Mouse (Mus musculus): ENCODE measurements around the gene Tcte2. TPM values are rescaled to one million over a fixed set of nuclear protein-coding genes. Genes with fewer than 3 reads are reported as not detected.

Gene Tcte2
- total RNA-seq, 2 experiments from 2014 or later, result 2.9 TPM; not detected in 1

GRCm38 (mm10) chr17:13725004-13725550 is 36.5 kb downstream of the Tcte2 start:
- no peak for ATAC-seq (replicated peaks; ENCODE audit: low FRiP score, poor library complexity, severe bottlenecking)

GRCm38 (mm10) chr17:13722434-13722833 is 39.2 kb downstream of the Tcte2 start:
- ATAC-seq (replicated peaks; ENCODE audit: low FRiP score, poor library complexity, severe bottlenecking), result no peak

- no peak for ATAC-seq (replicated peaks; ENCODE audit: low FRiP score, poor library complexity, severe bottlenecking)
These were observed 40.3 kb downstream of the Tcte2 start for GRCm38 (mm10) chr17:13721372-13721771.

- ATAC-seq (replicated peaks; ENCODE audit: low FRiP score, poor library complexity, severe bottlenecking), result no peak
These were observed 41.4 kb downstream of the Tcte2 start for GRCm38 (mm10) chr17:13720187-13720586.

- ATAC-seq (replicated peaks; ENCODE audit: low FRiP score, poor library complexity, severe bottlenecking), result no peak
These were observed 44.2 kb downstream of the Tcte2 start for GRCm38 (mm10) chr17:13717428-13717827.

GRCm38 (mm10) chr17:13716336-13716735 is 45.3 kb downstream of the Tcte2 start:
- no peak for ATAC-seq (replicated peaks; ENCODE audit: low FRiP score, poor library complexity, severe bottlenecking)

- ATAC-seq (replicated peaks; ENCODE audit: low FRiP score, poor library complexity, severe bottlenecking), result no peak
These were observed 46.1 kb downstream of the Tcte2 start for GRCm38 (mm10) chr17:13715511-13715910.

- no peak for ATAC-seq (replicated peaks; ENCODE audit: low FRiP score, poor library complexity, severe bottlenecking)
These were observed 47.0 kb downstream of the Tcte2 start for GRCm38 (mm10) chr17:13714654-13715053.

- ATAC-seq (replicated peaks; ENCODE audit: low FRiP score, poor library complexity, severe bottlenecking), result no peak
These were observed 47.5 kb downstream of the Tcte2 start for GRCm38 (mm10) chr17:13714128-13714527.

- no peak for ATAC-seq (replicated peaks; ENCODE audit: low FRiP score, poor library complexity, severe bottlenecking)
These were observed 49.1 kb downstream of the Tcte2 start for GRCm38 (mm10) chr17:13712518-13712917.

- no peak for ATAC-seq (replicated peaks; ENCODE audit: low FRiP score, poor library complexity, severe bottlenecking)
These were observed 49.5 kb downstream of the Tcte2 start for GRCm38 (mm10) chr17:13712116-13712515.

GRCm38 (mm10) chr17:13711173-13711572 is 50.5 kb downstream of the Tcte2 start:
- no peak for ATAC-seq (replicated peaks; ENCODE audit: low FRiP score, poor library complexity, severe bottlenecking)

GRCm38 (mm10) chr17:13705481-13705921 is 56.1 kb downstream of the Tcte2 start:
- ATAC-seq (replicated peaks; ENCODE audit: low FRiP score, poor library complexity, severe bottlenecking), result no peak

- ATAC-seq (replicated peaks; ENCODE audit: low FRiP score, poor library complexity, severe bottlenecking), result no peak
These were observed 57.9 kb downstream of the Tcte2 start for GRCm38 (mm10) chr17:13703611-13704320.

- no peak for ATAC-seq (replicated peaks; ENCODE audit: low FRiP score, poor library complexity, severe bottlenecking)
These were observed 61.3 kb downstream of the Tcte2 start for GRCm38 (mm10) chr17:13700131-13701016.

- no peak for ATAC-seq (replicated peaks; ENCODE audit: low FRiP score, poor library complexity, severe bottlenecking)
These were observed 61.9 kb downstream of the Tcte2 start for GRCm38 (mm10) chr17:13699716-13700115.

- no peak for ATAC-seq (replicated peaks; ENCODE audit: low FRiP score, poor library complexity, severe bottlenecking)
These were observed 63.4 kb downstream of the Tcte2 start for GRCm38 (mm10) chr17:13698194-13698593.

- ATAC-seq (replicated peaks; ENCODE audit: low FRiP score, poor library complexity, severe bottlenecking), result no peak
These were observed 64.0 kb downstream of the Tcte2 start for GRCm38 (mm10) chr17:13697646-13698045.

- ATAC-seq (replicated peaks; ENCODE audit: low FRiP score, poor library complexity, severe bottlenecking), result no peak
These were observed 65.7 kb downstream of the Tcte2 start for GRCm38 (mm10) chr17:13695881-13696280.

GRCm38 (mm10) chr17:13695211-13695610 is 66.4 kb downstream of the Tcte2 start:
- no peak for ATAC-seq (replicated peaks; ENCODE audit: low FRiP score, poor library complexity, severe bottlenecking)

- no peak for ATAC-seq (replicated peaks; ENCODE audit: low FRiP score, poor library complexity, severe bottlenecking)
These were observed 67.4 kb downstream of the Tcte2 start for GRCm38 (mm10) chr17:13694181-13694580.

Measured in erythroblast, adult 5-6 weeks (primary cell).